ENCODE assay signal across 17 mouse cellular contexts in genomic region chr5:36378370-36378738, GRCm38 (mm10). TPM values are rescaled to one million over a fixed set of nuclear protein-coding genes. Genes with fewer than 3 reads are reported as not detected.
DNase-seq lines count a peak whose midpoint lies in the region; ATAC-seq and TF ChIP-seq lines count a peak whose summit lies in the region.
"Had no signal": no experiment of that assay in that cellular context is flagged by ENCODE, and none has a peak within 500 bp of the region (broad histone marks: within the 10 kb centered on the region; RNA-seq: fewer than 3 reads in every experiment).

No protein-coding gene starts in this region.

- 0 out of 2 replicates have a peak overlapping the region, but pooled peaks have one; percentile 69 for H3K27ac ChIP-seq in kidney, embryonic 16.5 days (ENCODE audit: low read length)
- H3K27ac ChIP-seq in intestine, postnatal 0 days (ENCODE audit: low read depth, low read length) = peak overlapping the region; percentile 85
- peak overlapping the region; percentile 79; the same call in 1 of the 2 replicates for H3K27ac ChIP-seq in stomach, embryonic 15.5 days
- H3K27ac ChIP-seq: forebrain, embryonic 10.5 days; hindbrain, embryonic 15.5 days; left cerebral cortex, adult 2 months; midbrain, embryonic 10.5 days; neural tube, embryonic 13.5 days had no signal

- H3K9me3 ChIP-seq in kidney, embryonic 16.5 days (ENCODE audit: low read length) = no peaks in the 10 kb centered on the region
- H3K9me3 ChIP-seq in intestine, postnatal 0 days (ENCODE audit: control insufficient read depth) = no peaks in the 10 kb centered on the region
- no peaks in the 10 kb centered on the region for H3K9me3 ChIP-seq in stomach, embryonic 15.5 days
- H3K9me3 ChIP-seq: forebrain, embryonic 10.5 days; hindbrain, embryonic 15.5 days; midbrain, embryonic 10.5 days; neural tube, embryonic 13.5 days had no signal

- H3K36me3 ChIP-seq in kidney, embryonic 16.5 days (ENCODE audit: insufficient read depth, low read length) = no peaks in the 10 kb centered on the region
- no peaks in the 10 kb centered on the region for H3K36me3 ChIP-seq in intestine, postnatal 0 days (ENCODE audit: control insufficient read depth, insufficient read depth)
- no peaks in the 10 kb centered on the region for H3K36me3 ChIP-seq in stomach, embryonic 15.5 days
- H3K36me3 ChIP-seq: forebrain, embryonic 10.5 days; hindbrain, embryonic 15.5 days; midbrain, embryonic 10.5 days; neural tube, embryonic 13.5 days had no signal

- H3K4me1 ChIP-seq in kidney, embryonic 16.5 days (ENCODE audit: insufficient read depth, low read length) = peaks cover 48% of the 10 kb centered on the region
- H3K4me1 ChIP-seq in intestine, postnatal 0 days (replicated peaks; ENCODE audit: control insufficient read depth, insufficient read depth, low read length) = peaks cover 11% of the 10 kb centered on the region; the same call in 1 of the 2 replicates
- peaks cover 41% of the 10 kb centered on the region for H3K4me1 ChIP-seq in stomach, embryonic 15.5 days

- WGBS in kidney, embryonic 16.5 days = 92% methylated on average over 2 of the region's 2 CpGs
- WGBS in intestine, postnatal 0 days = 59% methylated on average over 2 of the region's 2 CpGs
- 83% methylated on average over 2 of the region's 2 CpGs for WGBS in stomach, embryonic 15.5 days

- H3K9ac ChIP-seq in kidney, embryonic 16.5 days (replicated peaks; ENCODE audit: low read length) = no peak overlapping the region
- H3K9ac ChIP-seq in intestine, postnatal 0 days (ENCODE audit: low read depth, low read length) = no peak overlapping the region
- H3K9ac ChIP-seq in stomach, embryonic 15.5 days = no peak overlapping the region
- H3K9ac ChIP-seq: hindbrain, embryonic 15.5 days; neural tube, embryonic 13.5 days had no signal

- ATAC-seq in kidney, embryonic 16.5 days (ENCODE audit: low FRiP score, low TSS enrichment) = no peak
- peak; percentile 69 for ATAC-seq in intestine, postnatal 0 days
- no peak for ATAC-seq in stomach, embryonic 15.5 days (ENCODE audit: insufficient read depth, low FRiP score, low read depth)

- no peak for DNase-seq in kidney, adult 11 months
- DNase-seq in thymus, postnatal 14 days = peak; percentile 51
- no peak for DNase-seq in thymus, postnatal 0 days (ENCODE audit: low spot score)
- DNase-seq in frontal cortex, postnatal 36 days (ENCODE audit: low spot score in 2 of 2) = no peak
- DNase-seq: adrenal gland, postnatal 14 days; cerebellum, adult 8-10 months; gastrocnemius, postnatal 10 days; kidney, postnatal 10 days; right cerebral cortex, postnatal 14 days had no signal

- TF ChIP-seq CTCF in intestine, postnatal 0 days (IDR thresholded peaks at IDR 0.05; ENCODE audit: low read depth) = peak; percentile 58

- H3K4me3 ChIP-seq in kidney, embryonic 16.5 days (ENCODE audit: low read length) = no peak overlapping the region
- no peak overlapping the region for H3K4me3 ChIP-seq in intestine, postnatal 0 days (ENCODE audit: low read depth, low read length)
- H3K4me3 ChIP-seq in stomach, embryonic 15.5 days (replicated peaks) = no peak overlapping the region
- H3K4me3 ChIP-seq: forebrain, embryonic 10.5 days; hindbrain, embryonic 15.5 days; left cerebral cortex, adult 2 months; midbrain, embryonic 10.5 days; neural tube, embryonic 13.5 days had no signal

- H3K27me3 ChIP-seq in kidney, embryonic 16.5 days (ENCODE audit: insufficient read depth, low read length) = no peaks in the 10 kb centered on the region
- H3K27me3 ChIP-seq in intestine, postnatal 0 days (replicated peaks; ENCODE audit: control insufficient read depth, insufficient read depth, low read length) = no peaks in the 10 kb centered on the region
- H3K27me3 ChIP-seq in stomach, embryonic 15.5 days (replicated peaks) = no peaks in the 10 kb centered on the region
- H3K27me3 ChIP-seq: hindbrain, embryonic 15.5 days; neural tube, embryonic 13.5 days had no signal

- no peak overlapping the region for H3K4me2 ChIP-seq in kidney, embryonic 16.5 days (replicated peaks; ENCODE audit: low read depth, low read length)
- no peak overlapping the region for H3K4me2 ChIP-seq in intestine, postnatal 0 days (replicated peaks; ENCODE audit: low read depth)
- H3K4me2 ChIP-seq in stomach, embryonic 15.5 days = no peak overlapping the region
- H3K4me2 ChIP-seq: hindbrain, embryonic 15.5 days; neural tube, embryonic 13.5 days had no signal

RNA-seq across cellular contexts. Expression of gene Sorcs2, which starts 19.6 kb away (rescaled TPM):
- 11.1 and 11.6 TPM in 2 replicates for polyA plus RNA-seq in kidney, embryonic 16.5 days (2015; fragmentation: Nextera tagmentation; extraction: Ambion mirVana)
- 1.6 and 1.7 TPM in 2 replicates for polyA plus RNA-seq in thymus, postnatal 0 days (2015; fragmentation: Nextera tagmentation; extraction: Ambion mirVana)
- polyA plus RNA-seq in intestine, postnatal 0 days (2015; fragmentation: Nextera tagmentation; extraction: Ambion mirVana) = 3.5 and 3.7 TPM in 2 replicates
- 13.7 TPM in 2 replicates for polyA plus RNA-seq in stomach, embryonic 15.5 days (2015; fragmentation: Nextera tagmentation; extraction: Ambion mirVana)
